Mouse (Mus musculus) stomach, postnatal 0 days (tissue): ENCODE results near the gene Lipt2.

Experiments
- CTCF ChIP-seq: IDR thresholded peaks from 2 replicates; pipeline ENCODE4 v1.5.1; 2016; ENCODE audit warnings: antibody characterized with exemption, low read depth, mild to moderate bottlenecking, moderate library complexity
- EP300 ChIP-seq: optimal IDR thresholded peaks from 2 replicates; pipeline ENCODE3; 2016; ENCODE audit warnings: antibody characterized with exemption

DNA sequence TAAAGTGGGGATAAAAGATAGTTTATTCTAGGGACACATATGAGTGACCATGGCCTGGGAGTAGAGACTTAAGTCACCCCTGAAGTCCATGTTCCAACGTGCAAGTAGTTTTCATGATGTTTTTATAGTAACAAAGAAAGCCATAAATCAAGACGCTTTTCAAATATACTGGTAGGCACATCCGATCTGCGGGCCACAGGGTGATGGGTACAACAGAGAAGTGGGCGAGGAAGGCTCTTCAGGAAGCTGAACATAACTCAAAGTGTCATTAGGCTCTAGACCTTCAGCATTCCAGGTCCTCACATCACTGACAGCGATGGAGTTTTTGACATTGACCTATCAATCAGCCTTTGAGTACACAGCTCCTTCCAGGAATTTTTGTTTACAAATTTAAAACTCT, 28.5 kb upstream of the Lipt2 start:
- TF ChIP-seq CTCF (no peak), EP300 (no peak)
